Mouse (Mus musculus) forebrain, embryonic 12.5 days (tissue): ENCODE measurements around the gene Gpr150. TPM values are rescaled to one million over a fixed set of nuclear protein-coding genes. Genes with fewer than 3 reads are reported as not detected.

Source experiments
- ATAC-seq: fragments of 200-750 bp; cut with Nextera tagmentation; 2 replicates; pipeline ENCODE4 v1.8.0; 2017; ENCODE audit warnings: moderate TSS enrichment; ENCODE audit not compliant: low FRiP score
- H3K27ac ChIP-seq: fragments of 300-500 bp; sonication (generic); 2 replicates; pipeline ENCODE4 v1.5.1; 2016; ENCODE audit warnings: mild to moderate bottlenecking
- H3K27me3 ChIP-seq: fragments of 300-500 bp; sonication (generic); 2 replicates; pipeline ENCODE4 v1.6.1; 2016; ENCODE audit warnings: mild to moderate bottlenecking
- H3K36me3 ChIP-seq: fragments of 300-500 bp; sonication (generic); replicated peaks from 2 replicates; pipeline ENCODE4 v1.6.1; 2016; ENCODE audit warnings: mild to moderate bottlenecking
- H3K4me1 ChIP-seq: fragments of 300-500 bp; sonication (generic); 2 replicates; pipeline ENCODE4 v1.6.1; 2016
- H3K4me2 ChIP-seq: fragments of 300-500 bp; sonication (generic); 2 replicates; pipeline ENCODE4 v1.6.1; 2016; ENCODE audit warnings: mild to moderate bottlenecking, moderate library complexity
- H3K4me3 ChIP-seq: fragments of 300-500 bp; sonication (generic); replicated peaks from 2 replicates; pipeline ENCODE4 v1.5.1; 2016; ENCODE audit warnings: mild to moderate bottlenecking
- H3K9ac ChIP-seq: fragments of 300-500 bp; sonication (generic); 2 replicates; pipeline ENCODE4 v1.6.1; 2016; ENCODE audit warnings: mild to moderate bottlenecking
- H3K9me3 ChIP-seq: fragments of 300-500 bp; sonication (generic); 2 replicates; pipeline ENCODE4 v1.6.1; 2016
- WGBS: fragments of 180-500 bp; shearing (Covaris S2); methylation state at CpG from one replicate; pipeline ENCODE4 v1.1.7; 2016; 5-methylcytosine and 5-hydroxymethylcytosine counted together
- polyA plus RNA-seq: library from polyadenylated mRNA; unstranded; fragments of >200 nt; fragmentation: Nextera tagmentation; extraction: Ambion mirVana; gene quantifications from 2 replicates; pipeline ENCODE4 v1.2.1, GENCODE M21; 2016

Gpr150 gene
- polyA plus RNA-seq, 1 experiment from 2014 or later: 0.49 TPM

- H3K9ac ChIP-seq: peak overlapping the region; percentile 54
- peak; percentile 68 for ATAC-seq
- H3K27me3 ChIP-seq: peaks cover 52% of the 10 kb centered on the region
- peak overlapping the region; percentile 97 for H3K4me2 ChIP-seq
- H3K9me3 ChIP-seq: no peaks in the 10 kb centered on the region
- peaks cover 16% of the 10 kb centered on the region for H3K4me1 ChIP-seq
- H3K36me3 ChIP-seq: no peaks in the 10 kb centered on the region
- no peak overlapping the region for H3K27ac ChIP-seq
- H3K4me3 ChIP-seq: peak overlapping the region; percentile 51
- WGBS: under 1% methylated on average over 54 of the region's 59 CpGs
Measured at GRCm38 (mm10) chr13:76055391-76056232, 1.2 kb downstream of the Gpr150 start.

DNA sequence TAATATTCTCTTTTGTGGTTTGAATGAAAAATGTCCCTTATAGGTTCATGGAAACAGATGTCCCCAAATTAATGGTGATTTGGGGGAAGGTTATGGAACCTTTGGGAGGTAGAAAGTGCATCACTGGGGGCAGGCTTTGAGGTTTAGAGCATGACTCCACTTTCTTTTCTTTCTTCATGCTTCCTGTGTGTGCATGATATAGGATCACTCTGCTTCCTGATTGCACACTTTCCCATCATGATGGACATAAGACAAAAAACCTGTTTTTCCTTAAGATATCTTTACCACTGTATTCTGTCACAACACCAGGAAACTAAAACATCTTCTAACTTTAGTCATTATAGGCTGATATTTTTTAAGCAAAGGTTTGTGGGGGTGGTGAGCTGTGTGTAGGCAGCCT is 11.8 kb downstream of the Gpr150 start:
- no peak for ATAC-seq
- H3K4me3 ChIP-seq: no peak overlapping the region
- H3K9ac ChIP-seq: no peak overlapping the region
- H3K9me3 ChIP-seq: no peaks in the 10 kb centered on the region
- no peaks in the 10 kb centered on the region for H3K27me3 ChIP-seq
- no peaks in the 10 kb centered on the region for H3K36me3 ChIP-seq
- H3K4me2 ChIP-seq: no peak overlapping the region
- no peaks in the 10 kb centered on the region for H3K4me1 ChIP-seq
- H3K27ac ChIP-seq: no peak overlapping the region

DNA sequence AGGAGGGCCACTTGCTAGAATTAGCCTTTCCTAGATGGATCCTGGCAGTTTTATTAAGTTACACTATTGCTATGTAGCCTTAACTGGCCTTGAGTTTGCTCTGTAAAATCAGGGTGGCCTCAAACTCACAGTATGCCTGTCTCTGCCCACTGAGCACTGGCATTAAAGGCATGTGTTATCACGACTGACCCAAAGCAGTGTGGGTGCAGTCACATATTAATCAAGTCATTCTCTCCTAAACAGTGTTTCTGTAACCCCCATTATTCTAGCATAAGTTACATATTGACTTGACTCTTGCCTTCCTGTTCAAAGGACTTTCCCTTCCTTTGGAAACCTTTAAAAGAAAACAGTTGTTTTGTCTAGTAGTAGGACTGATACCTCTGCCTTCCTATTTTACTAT is 14.3 kb downstream of the Gpr150 start:
- Histone ChIP-seq H3K27ac (no peak overlapping the region), H3K4me1 (no peaks in the 10 kb centered on the region), H3K9ac (no peak overlapping the region), H3K27me3 (no peaks in the 10 kb centered on the region), H3K36me3 (no peaks in the 10 kb centered on the region), H3K4me3 (no peak overlapping the region), H3K9me3 (no peaks in the 10 kb centered on the region), H3K4me2 (no peak overlapping the region)
- 71% methylated on average over 1 of the region's 1 CpGs for WGBS
- no peak for ATAC-seq

DNA sequence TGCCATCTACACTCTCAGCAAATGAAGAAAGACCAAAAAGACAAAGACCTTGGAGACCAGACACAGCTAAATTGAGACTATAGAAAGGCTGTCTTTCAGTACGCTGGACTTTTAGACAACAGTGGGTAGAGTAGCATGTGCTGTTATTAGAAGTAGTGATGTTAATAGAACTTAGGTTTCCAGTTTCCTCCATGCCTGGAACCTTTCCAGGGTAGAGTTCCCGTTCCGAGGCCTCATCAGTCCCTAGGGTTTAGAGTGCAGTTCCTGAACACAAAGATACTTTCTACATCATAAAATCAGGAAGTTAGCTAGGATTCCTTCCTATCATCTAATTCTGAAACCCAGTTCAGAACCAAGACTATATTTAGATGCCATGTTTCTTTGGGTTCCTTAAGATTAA is 32.2 kb downstream of the Gpr150 start:
- Histone ChIP-seq H3K4me1 (no peaks in the 10 kb centered on the region), H3K4me2 (no peak overlapping the region), H3K9ac (no peak overlapping the region), H3K4me3 (no peak overlapping the region), H3K27ac (no peak overlapping the region), H3K9me3 (no peaks in the 10 kb centered on the region), H3K36me3 (no peaks in the 10 kb centered on the region), H3K27me3 (0 out of 2 replicates have a peak, but pooled peaks cover 3% of the 10 kb centered on the region)
- no peak for ATAC-seq
- 79% methylated on average over 3 of the region's 3 CpGs for WGBS

- Histone ChIP-seq H3K27me3 (0 out of 2 replicates have a peak, but pooled peaks cover 3% of the 10 kb centered on the region), H3K27ac (no peak overlapping the region), H3K9ac (no peak overlapping the region), H3K36me3 (no peaks in the 10 kb centered on the region), H3K9me3 (no peaks in the 10 kb centered on the region), H3K4me2 (no peak overlapping the region), H3K4me3 (no peak overlapping the region), H3K4me1 (peaks cover 8% of the 10 kb centered on the region)
- WGBS: 89% methylated on average over 2 of the region's 2 CpGs
- no peak for ATAC-seq
Measured at GRCm38 (mm10) chr13:76021782-76022181, 35.0 kb downstream of the Gpr150 start.

- Histone ChIP-seq H3K4me2 (peak overlapping the region; percentile 65), H3K4me1 (peaks cover 8% of the 10 kb centered on the region), H3K9ac (no peak overlapping the region), H3K27ac (no peak overlapping the region), H3K4me3 (peak overlapping the region; percentile 65), H3K36me3 (no peaks in the 10 kb centered on the region), H3K27me3 (0 out of 2 replicates have a peak, but pooled peaks cover 3% of the 10 kb centered on the region), H3K9me3 (no peaks in the 10 kb centered on the region)
- ATAC-seq: peak; percentile 68
- WGBS: 41% methylated on average over 5 of the region's 5 CpGs
Measured at GRCm38 (mm10) chr13:76018844-76019400, 37.9 kb downstream of the Gpr150 start.

DNA sequence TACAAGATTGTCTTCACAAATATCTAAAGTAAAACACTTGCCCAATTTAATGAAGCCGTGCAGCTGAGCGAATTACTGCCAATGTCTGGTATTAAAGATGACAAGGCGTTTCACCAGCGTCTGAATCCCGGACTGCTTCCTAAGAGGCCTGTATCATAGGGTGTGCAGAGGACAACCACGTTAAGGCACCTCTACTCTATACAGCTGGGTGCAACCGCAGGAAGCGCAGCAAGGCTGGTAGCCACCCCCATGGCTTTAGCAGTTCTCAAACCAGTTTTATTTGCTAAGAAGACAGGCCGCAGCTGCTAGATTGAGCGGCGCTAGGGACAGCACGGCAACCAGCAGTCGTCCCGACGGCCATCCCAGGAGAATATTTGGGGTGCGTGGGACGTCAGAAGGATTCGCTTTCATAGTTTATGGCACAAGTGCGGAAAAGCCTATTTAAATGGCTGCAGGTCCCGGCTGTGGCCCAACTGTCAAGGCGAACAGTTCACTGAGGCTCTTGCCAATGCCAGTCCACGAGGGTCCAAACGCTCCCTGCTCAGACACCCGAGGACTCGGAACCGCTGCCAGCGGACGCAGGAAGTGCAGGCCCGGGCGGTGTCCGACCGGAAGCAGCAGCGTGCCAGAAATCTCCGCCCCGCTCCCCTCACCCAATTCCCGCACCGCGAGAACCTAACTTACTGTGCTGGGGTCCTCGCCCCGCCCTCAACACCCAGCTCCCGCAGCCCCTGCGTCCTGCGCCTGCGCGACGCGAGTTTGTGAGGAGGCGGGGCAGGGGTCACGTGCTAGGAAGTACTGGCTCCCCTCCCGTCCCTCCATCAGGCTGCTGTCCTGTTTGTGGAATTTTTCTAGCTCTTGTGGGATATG is 38.6 kb downstream of the Gpr150 start, which contains the start of gene Rfesd:
TSS of gene Rfesd (minus strand) at position 746 of the 870 bp plus-strand sequence.
- Histone ChIP-seq H3K36me3 (no peaks in the 10 kb centered on the region), H3K27ac (peak within 1 kb of the TSS; percentile 89), H3K27me3 (0 out of 2 replicates have a peak, but pooled peaks cover 3% of the 10 kb centered on the region), H3K9me3 (no peaks in the 10 kb centered on the region), H3K4me2 (peak within 1 kb of the TSS; percentile 65), H3K9ac (peak within 1 kb of the TSS; percentile 92), H3K4me3 (peak within 1 kb of the TSS; percentile 65), H3K4me1 (peaks cover 8% of the 10 kb centered on the region)
- WGBS: 1% methylated on average over 49 of the region's 50 CpGs
- peak; percentile 100 for ATAC-seq

DNA sequence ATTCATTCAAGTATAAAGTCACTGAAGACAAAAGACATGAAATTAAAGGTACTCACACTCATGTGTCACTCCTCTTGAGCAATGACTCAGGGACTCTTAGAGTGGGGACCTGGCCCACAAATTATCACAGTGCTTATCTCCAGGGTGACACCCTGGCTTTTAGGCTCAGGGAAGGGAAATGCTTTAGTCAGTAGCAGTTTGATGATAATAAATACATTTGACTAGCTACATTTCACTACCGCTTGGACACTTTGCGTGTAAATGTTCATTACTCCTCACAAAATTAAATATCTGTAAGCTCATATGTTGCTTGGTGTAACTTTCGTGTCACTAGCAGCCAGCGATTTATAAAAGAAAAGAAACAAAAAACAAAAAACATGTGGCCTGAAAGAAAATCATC is 39.3 kb downstream of the Gpr150 start:
- Histone ChIP-seq H3K27me3 (no peaks in the 10 kb centered on the region), H3K4me3 (peak overlapping the region; percentile 65), H3K4me1 (peaks cover 8% of the 10 kb centered on the region), H3K27ac (0 out of 2 replicates have a peak overlapping the region, but pooled peaks have one; percentile 89), H3K9ac (peak overlapping the region; percentile 92), H3K9me3 (no peaks in the 10 kb centered on the region), H3K36me3 (no peaks in the 10 kb centered on the region), H3K4me2 (peak overlapping the region; percentile 65)
- no peak for ATAC-seq
- 80% methylated on average over 4 of the region's 4 CpGs for WGBS

DNA sequence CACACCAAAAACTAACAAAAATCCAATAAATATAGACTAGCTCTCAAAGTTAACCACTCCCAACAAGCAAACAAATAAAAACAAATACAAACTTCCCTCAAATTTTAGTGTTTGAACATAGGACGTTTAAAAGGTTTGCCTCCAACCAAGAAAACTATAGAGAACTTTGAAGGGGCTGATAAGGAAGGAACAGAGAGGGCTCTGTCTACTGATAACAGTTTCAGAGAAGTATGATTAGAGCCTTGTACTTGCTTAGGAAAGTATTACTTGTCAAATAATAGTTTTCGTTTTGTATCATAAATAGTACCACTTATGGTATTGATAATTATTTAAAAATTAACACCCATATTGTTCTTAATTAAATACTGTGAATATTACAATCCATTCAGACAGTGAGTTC is 42.3 kb downstream of the Gpr150 start:
- peaks cover 8% of the 10 kb centered on the region for H3K4me1 ChIP-seq
- no peak for ATAC-seq
- no peak overlapping the region for H3K9ac ChIP-seq
- no peak overlapping the region for H3K27ac ChIP-seq
- H3K36me3 ChIP-seq: no peaks in the 10 kb centered on the region
- no peaks in the 10 kb centered on the region for H3K9me3 ChIP-seq
- no peaks in the 10 kb centered on the region for H3K27me3 ChIP-seq
- WGBS: 79% methylated on average over 2 of the region's 2 CpGs
- H3K4me3 ChIP-seq: no peak overlapping the region
- no peak overlapping the region for H3K4me2 ChIP-seq

Other genes with a start within 250 kb of the Gpr150 start
- 24.3 and 27.8 TPM in 2 replicates for gene Glrx, start 217.1 kb downstream of the Gpr150 start, polyA plus RNA-seq
- gene Rhobtb3, start 113.1 kb downstream of the Gpr150 start, polyA plus RNA-seq: 59.2 and 60.5 TPM in 2 replicates
- 0.93 and 1.1 TPM in 2 replicates for gene Spata9, start 89.8 kb downstream of the Gpr150 start, polyA plus RNA-seq
- gene Rfesd, start 38.3 kb downstream of the Gpr150 start, polyA plus RNA-seq: 18.2 and 22.3 TPM in 2 replicates
- gene Arsk, start 41.7 kb upstream of the Gpr150 start, polyA plus RNA-seq: 5.5 and 5.8 TPM in 2 replicates
- gene Ttc37, start 41.7 kb upstream of the Gpr150 start, polyA plus RNA-seq: 16.9 and 17.2 TPM in 2 replicates
- gene Fam81b, start 248.1 kb upstream of the Gpr150 start, polyA plus RNA-seq: 0.29 and 0.41 TPM in 2 replicates